Mouse (Mus musculus) heart, adult 2 months (tissue): ENCODE measurements around the gene Ano1. TPM values are rescaled to one million over a fixed set of nuclear protein-coding genes. Genes with fewer than 3 reads are reported as not detected.

Experiments
- DNase-seq, 2 experiments: peaks; one replicate each; pipeline ENCODE4 v3.0.0; 2021
- H3K27ac ChIP-seq: fragments of 200-600 bp; 2 replicates; pipeline ENCODE4 v1.8.1; 2022
- H3K27me3 ChIP-seq: fragments of 200-500 bp; 2 replicates; pipeline ENCODE4 v1.6.1; 2012; ENCODE audit warnings: mild to moderate bottlenecking, low read length, inconsistent platforms, mixed read lengths; ENCODE audit not compliant: control insufficient read depth, insufficient read depth
- H3K36me3 ChIP-seq: fragments of 200-500 bp; 2 replicates; pipeline ENCODE4 v1.6.1; 2012; ENCODE audit warnings: low read length, inconsistent platforms; ENCODE audit not compliant: control insufficient read depth, insufficient read depth
- H3K4me1 ChIP-seq: fragments of 200-500 bp; 2 replicates; pipeline ENCODE4 v1.6.1; 2011; ENCODE audit warnings: low read length; ENCODE audit not compliant: control insufficient read depth, insufficient read depth
- H3K4me3 ChIP-seq: fragments of 200-600 bp; 2 replicates; pipeline ENCODE4 v1.8.1; 2022
- H3K79me2 ChIP-seq: fragments of 200-500 bp; replicated peaks from 2 replicates; pipeline ENCODE4 v1.6.1; 2012; ENCODE audit warnings: mild to moderate bottlenecking, inconsistent platforms, low read length, moderate library complexity, mixed read lengths; ENCODE audit not compliant: control insufficient read depth, insufficient read depth
- H3K9ac ChIP-seq: fragments of 200-500 bp; 2 replicates; pipeline ENCODE4 v1.6.1; 2012; ENCODE audit warnings: low read depth, mild to moderate bottlenecking, control low read depth, inconsistent platforms, low read length, mixed read lengths
- CTCF ChIP-seq: fragments of 200-600 bp; IDR thresholded peaks from 2 replicates; pipeline ENCODE4 v1.8.1; 2022; ENCODE audit warnings: antibody characterized with exemption, mild to moderate bottlenecking, moderate library complexity
- EP300 ChIP-seq: fragments of 200-500 bp; IDR thresholded peaks from 2 replicates; pipeline ENCODE4 v1.6.1; 2011; ENCODE audit warnings: low read depth, low read length, control low read depth; ENCODE audit not compliant: insufficient read depth
- POLR2A ChIP-seq: fragments of 200-500 bp; IDR thresholded peaks from 2 replicates; pipeline ENCODE4 v1.6.1; 2011; ENCODE audit warnings: mild to moderate bottlenecking, low read depth, low read length, control low read depth; ENCODE audit not compliant: insufficient read depth
- whole genome bisulfite sequencing: fragments of 180-500 bp; shearing (Covaris S2); methylation state at CpG from one replicate; pipeline ENCODE4 v1.1.7; 2018; 5-methylcytosine and 5-hydroxymethylcytosine counted together
- intact Hi-C: fragments of 180-260 bp; cut with DNase I; formaldehyde crosslinking; loops from one replicate; pipeline ENCODE4 v1.15.1; 2025
- polyA plus RNA-seq: library from polyadenylated mRNA; depleted of rRNA; stranded (reverse); fragments of >200 nt; gene quantifications from 2 replicates; pipeline ENCODE4 v1.2.3, GENCODE M21; 2012
- total RNA-seq, 2 experiments: library from RNA; stranded (reverse); gene quantifications; 2 replicates each; pipeline ENCODE4 v1.2.3; 2021

Ano1 gene
- total and polyA plus RNA-seq, 3 experiments = 11.1 to 12.5 (median 11.7) TPM

GRCm38 (mm10) chr7:144684467-144684866 is 67.3 kb downstream of the Ano1 start:
- intact Hi-C loops = no loop called here
- DNase-seq = no peak
- TF ChIP-seq CTCF (no peak), POLR2A (no peak), EP300 (no peak)

GRCm38 (mm10) chr7:144680096-144680495 is 71.7 kb downstream of the Ano1 start:
- Histone ChIP-seq H3K4me1 (no peaks in the 10 kb centered on the region), H3K27me3 (peaks cover 3% of the 10 kb centered on the region; the same call in 1 of the 2 replicates), H3K79me2 (no peaks in the 10 kb centered on the region), H3K27ac (no peak overlapping the region), H3K9ac (no peak overlapping the region), H3K36me3 (no peaks in the 10 kb centered on the region), H3K4me3 (no peak overlapping the region)
- no peak for DNase-seq
- whole genome bisulfite sequencing = 89% methylated on average over 5 of the region's 5 CpGs
- intact Hi-C loops = no loop called here
- TF ChIP-seq CTCF = no peak
- TF ChIP-seq POLR2A = no peak
- TF ChIP-seq EP300 = no peak

More at GRCm38 (mm10) chr7:144684467-144684866, 67.3 kb downstream of the Ano1 start:
- no peak overlapping the region for H3K9ac ChIP-seq
- no peak overlapping the region for H3K27ac ChIP-seq
- H3K27me3 ChIP-seq = no peaks in the 10 kb centered on the region; the same call in 1 of the 2 replicates
- H3K4me1 ChIP-seq = no peaks in the 10 kb centered on the region
- 8% methylated on average over 5 of the region's 5 CpGs for WGBS
- H3K79me2 ChIP-seq = no peaks in the 10 kb centered on the region
- H3K36me3 ChIP-seq = no peaks in the 10 kb centered on the region
- no peak overlapping the region for H3K4me3 ChIP-seq

- intact Hi-C loops = no loop called here
- DNase-seq = peak; percentile 51 to 60
- peak overlapping the region; percentile 23 for H3K9ac ChIP-seq
- no peak overlapping the region; the same call in 1 of the 2 replicates for H3K27ac ChIP-seq
- no peak for TF ChIP-seq EP300
- 0 out of 2 replicates have a peak, but pooled peaks cover 3% of the 10 kb centered on the region for H3K27me3 ChIP-seq
- H3K79me2 ChIP-seq = no peaks in the 10 kb centered on the region
- H3K4me3 ChIP-seq = peak overlapping the region; percentile 36
- H3K36me3 ChIP-seq = no peaks in the 10 kb centered on the region
- H3K4me1 ChIP-seq = no peaks in the 10 kb centered on the region
- 8% methylated on average over 65 of the region's 68 CpGs for WGBS
These were observed 73.3 kb downstream of the Ano1 start for GRCm38 (mm10) chr7:144678241-144679030.

- H3K4me1 ChIP-seq = no peaks in the 10 kb centered on the region
- H3K36me3 ChIP-seq = no peaks in the 10 kb centered on the region
- no peak for DNase-seq
- no peak overlapping the region for H3K9ac ChIP-seq
- no peak overlapping the region for H3K27ac ChIP-seq
- TF ChIP-seq POLR2A (no peak), EP300 (no peak), CTCF (no peak)
- 63% methylated on average over 12 of the region's 12 CpGs for WGBS
- no peak overlapping the region for H3K4me3 ChIP-seq
- 0 out of 2 replicates have a peak, but pooled peaks cover 3% of the 10 kb centered on the region for H3K27me3 ChIP-seq
- intact Hi-C loops = no loop called here
- no peaks in the 10 kb centered on the region for H3K79me2 ChIP-seq
These were observed 74.3 kb downstream of the Ano1 start for GRCm38 (mm10) chr7:144677341-144678086.

- no peak overlapping the region for H3K27ac ChIP-seq
- H3K79me2 ChIP-seq = no peaks in the 10 kb centered on the region
- no peak for DNase-seq
- WGBS = 97% methylated on average over 8 of the region's 8 CpGs
- H3K4me3 ChIP-seq = no peak overlapping the region
- 0 out of 2 replicates have a peak, but pooled peaks cover 3% of the 10 kb centered on the region for H3K27me3 ChIP-seq
- intact Hi-C loops = no loop called here
- H3K36me3 ChIP-seq = no peaks in the 10 kb centered on the region
- TF ChIP-seq EP300 (no peak), CTCF (no peak), POLR2A (no peak)
- no peak overlapping the region for H3K9ac ChIP-seq
- no peaks in the 10 kb centered on the region for H3K4me1 ChIP-seq
These were observed 76.1 kb downstream of the Ano1 start for GRCm38 (mm10) chr7:144675632-144676031.

- Histone ChIP-seq H3K27me3 (no peaks in the 10 kb centered on the region), H3K79me2 (no peaks in the 10 kb centered on the region), H3K27ac (no peak overlapping the region), H3K4me1 (no peaks in the 10 kb centered on the region), H3K4me3 (no peak overlapping the region), H3K9ac (no peak overlapping the region), H3K36me3 (no peaks in the 10 kb centered on the region)
- 94% methylated on average over 2 of the region's 2 CpGs for WGBS
- peak; percentile 17; the same call in 1 of the 2 replicates for TF ChIP-seq CTCF
- no peak for TF ChIP-seq EP300
- intact Hi-C loops = no loop called here
- no peak for DNase-seq
These were observed 81.9 kb downstream of the Ano1 start for GRCm38 (mm10) chr7:144669895-144670294.
